Mouse (Mus musculus) megakaryocyte progenitor cell, adult 5-6 weeks (primary cell): ENCODE measurements around the gene Fa2h. TPM values are rescaled to one million over a fixed set of nuclear protein-coding genes. Genes with fewer than 3 reads are reported as not detected.

ENCODE experiments used
- ATAC-seq: replicated peaks from 2 replicates; pipeline ENCODE4 v1.8.0; 2016; ENCODE audit warnings: mild to moderate bottlenecking, moderate TSS enrichment, inconsistent platforms; ENCODE audit not compliant: poor library complexity
- total RNA-seq, 2 experiments: library from RNA; stranded (forward) in 1 of 2; stranded (reverse) in 1 of 2; fragments of 157-497, 149-512 nt in 1 of 2; fragments of 200-1000 nt in 1 of 2; gene quantifications; 2 replicates each; pipeline versions ENCODE4 v1.2.3 to v1.2.4; 2015 to 2017

The Fa2h gene
- not detected in 2 replicates for total RNA-seq (2015)
- total RNA-seq (2017), result not detected in 2 replicates

DNA sequence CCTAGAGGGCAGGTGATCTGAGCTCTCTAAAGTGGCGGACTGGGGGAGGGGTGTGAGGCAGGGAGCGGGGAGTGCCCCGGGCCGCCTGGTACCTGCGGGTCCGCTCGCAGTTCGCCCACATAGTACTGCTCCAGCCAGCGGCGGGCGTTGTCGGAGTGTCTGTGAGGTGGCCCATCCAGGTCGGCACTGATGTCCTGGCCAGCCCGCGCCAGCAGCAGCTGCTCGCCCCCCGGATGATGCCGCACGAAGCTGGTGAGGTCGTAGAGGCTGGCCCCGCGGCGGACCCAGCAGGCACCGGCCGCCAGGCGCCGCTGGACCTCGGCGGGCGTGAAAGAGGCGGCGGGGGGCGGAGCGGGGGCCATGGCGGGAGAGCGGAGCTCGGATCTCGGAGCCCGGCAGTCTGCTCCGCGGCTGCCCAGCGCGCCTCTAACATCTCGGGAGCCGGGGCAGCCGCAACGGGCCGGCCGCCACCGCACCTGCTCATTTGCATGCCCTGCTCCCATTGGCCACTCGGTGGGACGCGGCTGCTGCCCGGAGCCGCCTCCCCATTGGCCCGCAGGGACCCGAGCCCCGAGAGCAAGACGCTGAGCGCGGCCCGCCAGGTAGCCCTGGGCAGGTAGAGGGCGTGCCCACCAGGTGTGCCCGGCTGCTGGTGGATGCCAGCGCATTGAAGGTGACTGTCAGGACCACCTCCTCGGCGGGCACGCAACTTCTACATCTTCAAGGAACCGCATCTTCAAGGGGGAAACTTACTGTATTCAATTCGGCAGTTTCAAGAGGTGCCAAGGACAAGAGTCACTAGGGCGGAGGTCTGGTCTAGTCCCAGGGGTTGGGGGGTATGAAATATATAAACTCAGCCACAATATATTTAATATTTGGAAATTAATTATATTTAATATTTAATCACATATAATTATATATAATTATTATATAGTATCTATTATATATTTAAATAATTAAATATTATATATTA, at the start of gene Fa2h:
Fa2h (minus strand) TSS at position 434 of the 973 bp plus-strand sequence.
- peak; percentile 97 for ATAC-seq

DNA sequence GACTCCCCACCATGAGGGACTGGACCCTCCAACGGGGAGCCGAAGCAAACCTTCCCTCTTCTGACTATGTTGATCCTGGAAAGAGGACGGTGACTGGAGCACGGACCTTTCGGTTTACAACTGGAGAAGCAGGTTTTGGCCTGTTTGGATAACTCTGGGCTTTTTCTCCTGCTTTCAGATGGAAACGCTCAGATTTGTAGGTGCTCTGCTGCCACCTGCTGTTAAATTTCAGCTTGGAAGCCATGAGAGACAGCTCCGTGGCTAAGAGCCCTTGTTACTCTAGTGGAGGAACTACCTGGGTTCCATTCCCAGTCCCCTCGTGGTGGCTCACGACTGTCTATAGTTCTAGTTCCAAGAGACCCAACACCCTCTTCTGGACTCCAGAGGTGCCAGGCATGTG, 45.6 kb upstream of the Fa2h start:
- ATAC-seq, result peak; percentile 89

DNA sequence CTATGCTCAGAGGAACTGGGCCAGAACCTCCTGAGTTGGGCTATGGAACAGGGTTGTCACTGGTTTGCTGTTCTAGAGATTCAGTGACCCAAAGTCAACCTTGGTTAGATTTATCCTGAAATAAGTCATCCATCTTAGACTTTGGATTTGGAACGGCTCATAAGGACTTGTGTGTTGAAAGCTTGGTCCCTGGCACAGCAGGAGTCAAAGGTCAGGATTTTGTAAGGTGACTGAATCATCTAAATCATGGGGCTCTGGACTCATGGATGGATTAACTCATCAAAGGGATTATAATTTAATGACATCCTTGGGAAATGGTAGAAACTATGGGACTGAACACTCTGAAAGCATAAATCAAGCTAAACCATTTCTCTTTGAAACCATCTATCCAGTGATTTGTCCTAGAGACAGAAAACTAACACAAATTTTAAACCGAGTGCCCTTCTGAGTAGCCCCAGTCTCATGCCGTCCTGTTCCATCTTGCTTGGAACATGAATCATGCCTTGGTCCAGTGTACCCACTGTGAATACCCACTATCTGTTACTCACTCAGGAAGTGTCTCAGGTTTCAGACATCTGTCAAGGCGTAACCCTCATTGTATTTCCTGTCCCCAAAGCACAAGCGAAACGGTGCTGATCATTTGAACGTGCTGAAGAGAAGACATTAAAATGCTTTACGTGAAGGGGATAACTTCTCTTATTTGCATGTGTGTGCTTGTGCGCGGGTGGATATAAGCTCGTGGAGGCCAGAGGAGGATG, 41.6 kb upstream of the Fa2h start:
- ATAC-seq, result no peak

DNA sequence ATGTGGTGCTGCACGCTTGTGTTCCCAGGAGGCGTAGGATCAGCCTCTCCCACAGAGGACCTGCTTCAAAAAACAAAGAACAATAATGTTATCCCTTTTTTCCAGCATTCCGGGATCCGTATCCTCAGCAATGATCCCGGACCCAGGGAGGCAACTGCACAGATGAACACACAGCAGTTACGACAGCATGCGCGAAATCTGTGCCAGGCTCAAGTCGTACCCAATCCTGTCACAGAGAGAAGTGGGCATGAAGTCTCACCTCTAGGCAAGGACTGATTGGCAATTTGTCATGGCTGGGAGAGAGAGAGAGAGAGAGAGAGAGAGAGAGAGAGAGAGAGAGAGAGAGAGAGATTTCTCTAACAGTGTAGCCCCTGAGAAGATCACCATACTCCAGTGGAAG, 31.0 kb upstream of the Fa2h start:
- no peak for ATAC-seq

DNA sequence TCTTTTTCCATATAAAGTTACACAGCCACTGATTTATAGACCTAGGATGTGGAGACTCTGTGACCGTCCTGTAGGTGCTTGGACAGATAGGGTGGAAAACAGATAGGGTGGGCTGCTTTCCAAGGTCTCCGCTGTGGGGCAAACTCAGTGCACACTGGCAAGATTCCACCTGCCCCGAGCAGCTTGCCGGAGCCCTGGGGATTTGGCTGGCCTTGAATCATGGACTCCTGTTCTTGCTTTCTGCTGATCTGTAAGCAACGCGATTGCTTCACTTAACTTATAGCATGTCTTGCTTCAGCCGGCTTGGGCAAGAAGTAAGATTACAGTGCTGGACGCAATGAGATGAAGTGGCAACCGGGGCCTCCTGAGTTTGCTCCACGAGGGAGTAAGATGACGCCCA, 30.6 kb upstream of the Fa2h start:
- ATAC-seq, result no peak

DNA sequence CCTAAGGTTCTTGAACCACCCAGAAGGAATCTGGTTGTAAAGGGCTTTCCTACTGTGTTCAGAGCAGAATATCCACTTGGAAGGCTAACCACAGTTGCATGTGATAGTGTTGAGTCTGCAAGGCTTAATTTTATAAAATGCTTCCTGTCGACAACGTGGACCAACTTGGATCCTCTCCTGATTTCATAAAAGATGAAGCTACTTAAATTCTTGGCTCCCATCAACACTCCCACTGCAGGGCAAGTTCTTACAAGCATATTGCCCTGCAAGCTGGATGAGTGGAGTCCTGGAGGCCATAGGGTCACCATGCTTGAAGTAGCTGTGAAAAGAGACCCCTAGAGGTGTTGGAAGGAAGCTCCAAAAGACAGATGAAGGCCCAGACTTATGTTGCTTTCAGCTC, 29.0 kb upstream of the Fa2h start:
- ATAC-seq, result no peak

DNA sequence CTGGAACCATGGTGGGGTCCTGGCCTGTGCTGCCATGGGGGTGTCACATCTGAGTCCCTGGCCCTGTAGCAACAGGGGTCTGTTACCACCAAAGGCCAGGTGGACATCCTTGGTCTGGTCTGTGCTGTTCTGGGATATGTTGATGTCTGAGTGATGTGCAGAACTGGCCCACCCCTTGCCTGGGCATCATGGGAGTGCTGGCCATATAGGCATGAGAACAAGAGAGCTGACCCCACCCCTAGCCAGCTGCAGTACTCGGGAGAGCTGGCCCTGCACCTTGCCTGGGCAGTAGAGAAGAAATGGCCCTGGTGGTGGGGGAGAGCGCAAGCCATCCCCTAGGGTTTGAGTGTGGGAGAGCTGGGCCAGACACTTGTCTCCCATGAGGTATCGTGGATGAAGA, 25.5 kb upstream of the Fa2h start:
- no peak for ATAC-seq

DNA sequence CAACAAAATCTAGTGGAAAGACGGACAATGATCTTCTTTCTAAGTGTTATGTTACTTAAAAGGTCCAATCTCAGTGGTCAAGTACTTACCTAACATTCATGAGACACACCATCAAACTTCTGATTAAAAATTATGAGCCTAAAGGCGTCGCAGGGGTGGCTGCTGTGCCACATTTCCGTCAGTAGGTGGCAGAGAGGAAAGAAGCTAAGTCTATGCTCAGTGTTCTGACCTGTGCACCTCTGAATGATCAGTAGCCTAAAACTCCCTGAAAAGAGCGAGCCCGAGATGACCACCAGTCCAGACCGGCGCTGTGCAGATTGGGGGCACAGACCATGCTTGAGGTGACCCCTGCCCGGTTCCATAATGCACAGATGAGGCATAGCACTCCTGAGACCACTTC, 25.0 kb upstream of the Fa2h start:
- ATAC-seq, result peak; percentile 90

DNA sequence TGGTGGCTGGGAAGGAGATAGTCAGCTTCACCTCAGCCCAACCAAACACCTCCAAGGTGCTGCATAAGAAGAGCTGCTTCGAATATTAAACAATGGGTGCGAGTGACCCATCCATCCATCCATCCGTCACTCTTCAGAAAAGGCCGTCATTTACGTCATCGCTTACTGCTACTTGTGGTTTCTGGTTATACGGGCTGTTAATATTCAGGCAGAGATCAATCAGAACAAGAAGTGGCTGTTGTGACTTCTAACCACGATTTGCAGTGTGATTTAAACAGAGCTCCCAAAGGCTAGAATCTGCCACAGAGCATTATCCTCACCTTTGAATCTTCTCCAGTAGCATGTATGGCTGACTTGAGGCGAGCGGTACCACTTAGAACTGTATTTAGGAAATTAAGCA, 23.6 kb upstream of the Fa2h start:
- no peak for ATAC-seq

DNA sequence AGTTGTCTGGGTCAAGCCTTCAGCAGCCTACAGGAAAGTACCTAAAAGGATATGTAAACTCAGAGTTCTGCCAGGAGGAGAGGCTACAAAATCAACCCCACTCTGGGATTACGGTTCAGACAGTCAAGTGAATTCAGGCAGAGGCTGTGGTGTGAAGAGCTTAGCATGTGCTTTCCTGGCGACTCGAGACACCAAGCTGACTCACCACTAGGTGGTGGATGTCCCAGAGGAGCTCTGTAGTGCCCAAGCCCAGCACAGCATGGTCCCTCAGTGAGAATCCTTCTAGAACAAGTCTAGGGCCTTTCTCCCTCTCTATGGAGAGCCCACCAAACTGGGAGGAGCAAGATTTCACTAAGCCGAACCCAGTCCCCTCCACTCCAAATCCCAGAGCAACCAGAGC, 9.8 kb upstream of the Fa2h start:
- ATAC-seq, result peak; percentile 82

DNA sequence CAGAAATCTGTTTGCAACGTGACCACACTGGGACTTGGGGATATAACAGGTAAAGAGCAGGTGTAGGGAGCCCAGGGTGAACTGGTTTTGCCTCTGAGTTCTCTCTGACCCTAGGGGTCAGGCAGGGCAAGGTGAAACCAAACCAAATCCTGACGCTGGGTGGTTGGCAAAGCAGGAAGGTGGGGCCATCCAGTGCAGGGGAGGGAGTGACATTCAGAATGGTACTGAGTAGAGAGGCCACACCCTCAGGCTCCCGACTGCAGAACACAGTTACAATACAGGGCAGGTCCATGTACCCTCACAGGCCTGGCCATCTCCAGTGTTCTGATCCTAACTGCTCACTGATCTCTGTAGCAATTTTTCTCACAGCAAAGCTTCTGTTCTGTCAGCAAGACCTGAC, 2.4 kb downstream of the Fa2h start:
- 0 out of 2 replicates have a peak, but pooled peaks have one; percentile 15 for ATAC-seq

DNA sequence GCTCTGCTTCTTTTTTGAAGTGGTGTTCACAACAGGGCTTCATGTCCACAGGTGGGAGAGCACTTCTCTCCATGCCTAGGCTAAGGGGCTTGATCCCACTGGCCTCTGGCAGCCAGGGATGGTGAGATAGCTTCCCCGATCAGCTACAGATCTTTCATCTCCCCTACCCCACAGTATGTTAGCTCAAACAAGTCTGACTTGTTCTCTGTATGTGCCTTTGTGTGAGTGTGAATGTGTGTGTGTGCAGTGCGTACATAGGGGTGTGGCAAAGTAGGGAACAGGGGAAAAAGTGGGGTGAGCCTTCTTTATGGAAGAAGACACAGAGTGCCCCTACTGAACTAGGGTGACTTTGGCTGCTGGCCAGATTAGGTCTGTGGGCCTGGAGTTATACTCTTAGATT, 2.8 kb downstream of the Fa2h start:
- no peak for ATAC-seq

DNA sequence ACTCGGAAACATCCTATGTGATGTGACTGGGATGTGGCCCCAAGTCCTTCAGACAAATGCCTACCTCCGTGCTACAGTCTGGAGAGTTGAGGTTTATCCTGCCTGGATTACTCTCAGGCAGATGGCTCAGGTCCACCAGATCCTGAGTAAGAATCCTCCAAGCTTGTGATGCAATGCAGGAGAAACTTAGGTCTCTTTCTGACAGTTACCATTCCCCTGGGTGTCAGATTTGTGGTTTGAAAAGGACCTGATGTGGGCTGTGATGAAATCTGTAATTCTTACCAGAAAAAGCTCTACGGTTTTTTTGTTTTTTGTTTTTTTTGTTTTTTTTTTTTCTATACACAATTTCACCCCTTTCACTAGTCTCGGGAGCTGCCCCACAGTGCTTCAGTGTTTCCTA, 4.0 kb downstream of the Fa2h start:
- no peak for ATAC-seq

DNA sequence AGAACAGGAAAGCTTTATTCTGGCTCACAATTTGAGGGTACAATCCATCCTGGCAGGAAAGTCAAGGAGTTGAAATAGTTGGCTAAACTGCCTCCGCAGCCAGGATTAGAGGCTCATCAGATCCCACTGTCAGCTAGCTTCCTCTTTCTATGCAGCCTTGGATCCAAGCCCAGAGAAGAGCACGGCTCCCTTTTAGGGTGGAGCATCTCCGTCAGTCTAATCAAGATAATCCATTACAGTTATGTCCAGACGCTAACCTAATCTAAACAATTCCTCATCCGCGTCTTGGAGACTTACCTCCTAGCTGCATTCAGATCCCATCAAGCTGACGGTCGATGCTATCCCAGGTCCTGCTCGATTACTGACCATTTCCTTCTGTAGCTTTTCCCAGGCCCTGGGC, 7.7 kb downstream of the Fa2h start:
- ATAC-seq, result peak; percentile 58; the same call in 1 of the 2 replicates

DNA sequence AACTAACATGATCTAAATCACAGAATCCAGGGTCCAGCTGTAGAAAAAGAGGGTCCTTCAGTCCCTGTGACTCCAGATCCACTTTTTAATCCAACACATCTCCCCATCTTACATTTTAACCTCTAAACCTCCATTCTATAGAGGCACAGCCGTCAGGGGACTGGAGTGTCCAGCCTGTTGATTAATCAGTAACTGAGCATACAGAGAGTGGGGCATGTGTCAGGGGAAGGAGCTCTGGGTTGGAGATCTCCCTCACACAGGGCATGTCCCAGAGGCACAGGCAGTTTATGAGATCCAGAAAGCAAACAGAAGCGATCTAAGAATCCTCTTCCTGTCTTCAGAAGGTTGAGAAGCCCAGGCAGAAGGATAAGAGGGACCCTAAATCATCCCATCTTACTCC, 9.0 kb downstream of the Fa2h start:
- ATAC-seq, result no peak

DNA sequence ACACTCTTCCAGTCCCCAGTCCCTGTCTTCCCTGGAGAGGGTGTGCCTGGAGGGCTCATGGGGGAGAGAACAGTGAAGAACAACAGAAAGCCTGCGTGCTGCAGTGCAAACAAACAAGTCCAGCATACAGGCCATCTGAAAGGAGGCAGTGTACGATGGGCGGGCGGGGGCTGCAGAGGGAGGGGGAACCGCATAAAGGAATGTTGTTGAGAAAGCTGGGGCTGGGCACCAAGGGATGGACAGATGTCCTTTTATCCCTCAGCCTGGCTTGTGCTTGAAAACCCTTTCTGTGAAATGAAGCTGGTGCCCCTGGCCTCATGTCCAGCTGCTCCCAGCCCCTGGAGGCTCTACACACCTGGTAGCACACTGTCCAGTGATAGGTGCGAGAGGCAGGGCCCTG, 18.4 kb downstream of the Fa2h start:
- ATAC-seq, result no peak

DNA sequence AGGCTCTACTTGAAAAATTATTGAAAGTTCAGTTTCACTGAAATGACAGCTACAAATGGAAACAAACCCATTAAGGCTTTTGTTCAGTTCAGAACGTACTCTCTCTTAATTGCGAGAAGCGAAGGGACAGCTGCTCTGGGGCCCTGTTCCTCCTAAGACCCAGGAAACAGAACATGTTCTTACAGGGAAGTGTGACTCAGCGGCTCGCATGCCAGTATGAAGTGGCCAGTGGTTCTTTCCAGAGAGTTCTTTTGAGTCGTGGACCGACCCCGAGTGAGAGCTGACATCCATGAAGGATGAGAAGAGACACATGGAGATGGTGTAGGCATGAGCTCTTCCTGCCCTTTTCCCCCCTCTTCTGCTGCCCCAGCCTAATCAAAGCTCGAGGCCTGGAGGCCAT, 23.9 kb downstream of the Fa2h start:
- ATAC-seq, result no peak

DNA sequence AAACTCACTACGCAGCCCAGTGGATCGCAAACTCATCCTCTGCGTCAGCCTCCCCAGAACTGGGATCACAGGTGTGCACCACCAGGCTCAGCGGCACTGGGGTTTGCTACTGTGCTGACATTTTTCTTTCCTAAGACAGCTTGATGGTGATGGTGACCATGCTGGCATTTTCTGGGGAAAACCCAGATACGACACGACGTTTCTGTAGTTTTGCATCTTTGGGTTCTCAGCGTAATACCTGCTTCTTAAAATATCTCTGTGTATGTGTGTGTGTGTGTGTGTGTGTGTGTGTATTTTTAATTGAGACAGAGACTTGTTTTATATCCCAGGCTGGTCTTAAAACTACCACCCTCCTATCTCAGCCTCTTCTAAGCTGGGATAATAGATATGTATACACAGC, 26.3 kb downstream of the Fa2h start:
- no peak for ATAC-seq

DNA sequence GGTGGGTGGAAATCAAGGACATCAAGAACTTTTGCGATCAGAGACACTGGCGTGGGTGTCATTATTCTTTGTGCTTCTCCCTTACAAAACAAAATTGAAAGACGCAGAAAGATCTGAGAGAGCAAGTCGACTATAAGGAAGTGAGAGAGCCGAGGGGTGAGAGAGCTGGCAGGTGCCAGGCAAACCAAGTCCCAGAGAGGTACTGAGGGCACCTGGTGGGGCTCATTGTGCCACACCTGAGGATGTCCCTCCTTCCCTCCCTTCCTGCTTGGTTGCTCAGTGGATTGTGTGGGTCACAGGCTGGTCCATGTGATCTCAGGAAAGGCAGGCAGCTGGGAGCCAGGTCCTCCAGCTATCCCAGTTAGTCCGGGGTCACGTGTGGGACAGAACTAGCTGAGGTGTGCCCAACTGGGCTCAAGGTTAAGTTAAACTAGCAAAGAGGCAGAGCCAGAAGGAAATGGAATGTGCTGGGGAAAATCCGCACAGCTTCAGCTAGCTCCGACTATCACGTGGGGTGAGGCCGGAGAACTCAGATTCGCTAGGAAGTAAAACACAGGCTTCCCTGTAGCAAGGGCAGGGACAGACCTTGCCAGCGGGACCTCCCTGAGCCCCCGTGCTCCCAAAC, 26.9 kb downstream of the Fa2h start:
- ATAC-seq, result no peak

DNA sequence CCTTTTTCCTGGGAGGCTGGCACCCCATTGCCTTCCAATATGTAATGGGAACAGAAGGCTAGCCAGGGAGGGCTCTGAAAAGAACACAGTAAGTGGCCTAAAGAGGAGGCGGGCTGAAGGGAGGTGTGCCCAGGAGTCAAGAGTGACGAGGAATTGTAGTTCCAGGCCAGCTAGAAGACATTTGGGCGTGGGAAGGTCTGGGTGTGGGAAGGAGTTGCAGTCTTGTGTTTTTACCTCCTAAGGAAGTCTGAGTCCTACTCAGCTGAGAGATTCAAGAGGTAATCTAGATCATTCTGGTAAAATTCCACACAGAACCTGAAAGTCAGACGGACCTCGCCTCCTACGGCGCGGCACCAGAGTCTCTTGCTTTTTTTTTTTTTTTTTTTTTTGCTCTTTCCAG, 30.1 kb downstream of the Fa2h start:
- no peak for ATAC-seq

DNA sequence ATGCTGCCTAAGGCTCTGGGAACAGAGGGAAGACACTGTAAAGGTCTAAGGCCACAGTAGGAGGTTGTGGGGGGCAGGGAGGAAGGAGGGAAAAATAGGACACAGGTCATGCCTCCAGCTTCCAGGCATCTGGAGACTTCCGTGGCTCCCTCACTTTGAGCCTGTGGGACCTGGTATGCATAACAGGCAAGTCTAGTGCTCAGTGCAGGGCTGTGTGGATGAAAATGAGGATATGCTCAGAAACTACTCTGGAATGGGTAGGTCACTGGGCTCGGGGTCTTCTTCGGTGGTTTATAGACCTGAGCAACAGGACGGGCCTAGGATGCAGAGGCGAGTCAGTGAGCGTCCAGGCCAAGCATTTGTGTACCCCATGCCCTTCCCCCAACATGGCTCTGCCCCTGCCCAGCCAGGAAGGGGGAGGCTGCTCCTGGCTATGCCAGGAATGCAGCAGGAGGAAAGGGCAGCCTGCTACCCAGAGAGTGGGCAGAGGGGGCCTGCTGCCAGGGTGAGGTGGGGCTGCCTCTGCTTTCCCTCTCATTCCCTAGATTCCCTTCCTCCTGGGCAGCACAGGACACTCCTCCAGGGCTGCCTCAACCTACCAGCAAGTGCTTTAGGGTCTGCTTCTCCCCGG, 32.9 kb downstream of the Fa2h start:
- no peak for ATAC-seq
